Mouse (Mus musculus) CH12.LX (cell line): Measurements from ENCODE around the gene Anks1b. TPM values are rescaled to one million over a fixed set of nuclear protein-coding genes. Genes with fewer than 3 reads are reported as not detected.

Experiments used
- polyA plus RNA-seq: library from polyadenylated mRNA; unstranded; fragments of >175 nt; gene quantifications from 2 replicates; pipeline ENCODE4 v1.2.1, GENCODE M21; 2012; ENCODE audit warnings: low read depth; ENCODE audit not compliant: insufficient read length
- total RNA-seq, 2 experiments: library from RNA; depleted of rRNA; stranded (reverse); fragments of 300-350 nt in 1 of 2; fragments of >200 nt in 1 of 2; gene quantifications; 2 replicates each; pipeline ENCODE4 v1.2.3; 2012 to 2014

Gene Anks1b
- total and polyA plus RNA-seq, 3 experiments = 0.17 TPM; not detected in 2

Other genes with a start within 250 kb of the Anks1b start
- gene Scyl2, start 187.2 kb upstream of the Anks1b start, total RNA-seq (2012; rRNA removed) = 14.1 and 15.1 TPM in 2 replicates
- 17.4 and 19.5 TPM in 2 replicates for gene Scyl2, start 187.2 kb upstream of the Anks1b start, total RNA-seq (2014; rRNA removed)
- gene Scyl2, start 187.2 kb upstream of the Anks1b start, polyA plus RNA-seq = 15.5 and 17.2 TPM in 2 replicates
- gene Actr6, start 141.2 kb upstream of the Anks1b start, total RNA-seq (2012; rRNA removed) = 11.7 and 14.6 TPM in 2 replicates
- 48.4 and 50.5 TPM in 2 replicates for gene Actr6, start 141.2 kb upstream of the Anks1b start, total RNA-seq (2014; rRNA removed)
- 18.0 and 21.4 TPM in 2 replicates for gene Actr6, start 141.2 kb upstream of the Anks1b start, polyA plus RNA-seq
- 31.5 and 40.1 TPM in 2 replicates for gene Uhrf1bp1l, start 128.5 kb upstream of the Anks1b start, total RNA-seq (2012; rRNA removed)
- gene Uhrf1bp1l, start 128.5 kb upstream of the Anks1b start, total RNA-seq (2014; rRNA removed) = 18.8 and 19.6 TPM in 2 replicates
- gene Uhrf1bp1l, start 128.5 kb upstream of the Anks1b start, polyA plus RNA-seq = 26.5 and 27.9 TPM in 2 replicates